Mouse (Mus musculus) forebrain, embryonic 10.5 days (tissue): ENCODE measurements around the gene Hpca. TPM values are rescaled to one million over a fixed set of nuclear protein-coding genes. Genes with fewer than 3 reads are reported as not detected.

Experiments
- DNase-seq: peaks from one replicate; pipeline ENCODE4 v3.0.0-alpha.2; 2017; ENCODE audit warnings: low spot score; ENCODE audit errors: extremely low spot score
- H3K27ac ChIP-seq: fragments of 300-500 bp; sonication (generic); 2 replicates; pipeline ENCODE4 v1.5.1; 2016; ENCODE audit warnings: mild to moderate bottlenecking
- H3K27me3 ChIP-seq: fragments of 300-500 bp; sonication (generic); 2 replicates; pipeline ENCODE4 v1.6.1; 2016; ENCODE audit warnings: mild to moderate bottlenecking; ENCODE audit not compliant: poor library complexity, severe bottlenecking
- H3K36me3 ChIP-seq: fragments of 300-500 bp; sonication (generic); replicated peaks from 2 replicates; pipeline ENCODE4 v1.6.1; 2016; ENCODE audit warnings: mild to moderate bottlenecking, moderate library complexity
- H3K4me1 ChIP-seq: fragments of 300-500 bp; sonication (generic); 2 replicates; pipeline ENCODE4 v1.6.1; 2016
- H3K4me3 ChIP-seq: fragments of 300-500 bp; sonication (generic); 2 replicates; pipeline ENCODE4 v1.5.1; 2016; ENCODE audit warnings: mild to moderate bottlenecking, moderate library complexity
- H3K9me3 ChIP-seq: fragments of 300-500 bp; sonication (generic); 2 replicates; pipeline ENCODE4 v1.6.1; 2016; ENCODE audit warnings: mild to moderate bottlenecking, moderate library complexity
- WGBS: fragments of 180-500 bp; shearing (Covaris S2); methylation state at CpG from one replicate; pipeline ENCODE4 v1.1.7; 2016; 5-methylcytosine and 5-hydroxymethylcytosine counted together
- polyA plus RNA-seq: library from polyadenylated mRNA; unstranded; fragments of >200 nt; fragmentation: Nextera tagmentation; extraction: Ambion mirVana; gene quantifications from 2 replicates; pipeline ENCODE4 v1.2.1, GENCODE M21; 2016

The Hpca gene
- polyA plus RNA-seq, 1 experiment from 2014 or later: 0.43 TPM

DNA sequence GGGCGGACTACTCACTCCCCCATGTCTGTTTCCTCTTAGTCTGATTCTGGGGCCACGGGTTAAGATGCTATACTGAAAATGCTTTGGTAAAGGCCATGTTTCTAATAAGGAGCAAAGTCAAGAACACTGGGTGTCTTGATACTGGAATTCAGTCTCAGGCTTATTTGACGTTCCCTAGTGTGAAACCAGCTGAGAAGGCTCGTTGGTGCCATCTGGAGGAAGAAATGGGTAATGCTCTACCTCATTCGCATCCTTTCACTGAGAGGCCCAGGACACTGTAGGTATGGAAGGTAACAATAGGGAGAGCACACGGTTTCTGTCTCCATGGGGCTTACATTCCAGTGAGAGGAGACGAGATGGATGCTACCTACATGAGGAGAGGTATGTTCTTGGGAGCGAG, 35.8 kb downstream of the Hpca start:
- WGBS: 27% methylated on average over 8 of the region's 8 CpGs

DNA sequence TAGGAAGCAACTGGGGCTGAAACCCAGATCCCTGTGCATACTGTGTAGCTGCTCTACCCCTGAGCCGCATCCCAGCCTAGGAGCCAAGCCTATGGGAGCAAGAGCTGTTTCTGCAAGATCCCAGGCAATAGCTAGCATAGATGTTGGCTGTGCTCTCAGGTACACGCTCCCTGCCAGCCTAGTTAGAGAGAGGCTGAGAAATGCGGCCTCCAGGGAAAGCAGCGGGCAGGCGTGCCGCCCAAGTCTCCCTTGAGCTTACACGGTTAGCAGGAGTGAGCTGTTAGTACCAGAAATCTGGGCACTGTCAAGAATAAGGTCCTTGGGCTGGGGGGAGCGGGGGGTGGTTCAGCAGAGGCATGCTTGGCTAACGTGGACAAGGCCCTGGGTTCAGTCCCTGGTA, 36.9 kb downstream of the Hpca start:
- 94% methylated on average over 9 of the region's 9 CpGs for WGBS
- Histone ChIP-seq H3K27me3 (no peaks in the 10 kb centered on the region), H3K27ac (no peak overlapping the region), H3K4me1 (peaks cover 3% of the 10 kb centered on the region; the same call in 1 of the 2 replicates), H3K36me3 (peaks cover 37% of the 10 kb centered on the region), H3K9me3 (no peaks in the 10 kb centered on the region), H3K4me3 (no peak overlapping the region)
- no peak for DNase-seq

More for the DNA sequence above, 35.8 kb downstream of the Hpca start:
- Histone ChIP-seq H3K36me3 (peaks cover 26% of the 10 kb centered on the region), H3K4me1 (peaks cover 3% of the 10 kb centered on the region; the same call in 1 of the 2 replicates), H3K9me3 (no peaks in the 10 kb centered on the region), H3K27me3 (no peaks in the 10 kb centered on the region), H3K27ac (no peak overlapping the region), H3K4me3 (no peak overlapping the region)
- peak; percentile 66 for DNase-seq

DNA sequence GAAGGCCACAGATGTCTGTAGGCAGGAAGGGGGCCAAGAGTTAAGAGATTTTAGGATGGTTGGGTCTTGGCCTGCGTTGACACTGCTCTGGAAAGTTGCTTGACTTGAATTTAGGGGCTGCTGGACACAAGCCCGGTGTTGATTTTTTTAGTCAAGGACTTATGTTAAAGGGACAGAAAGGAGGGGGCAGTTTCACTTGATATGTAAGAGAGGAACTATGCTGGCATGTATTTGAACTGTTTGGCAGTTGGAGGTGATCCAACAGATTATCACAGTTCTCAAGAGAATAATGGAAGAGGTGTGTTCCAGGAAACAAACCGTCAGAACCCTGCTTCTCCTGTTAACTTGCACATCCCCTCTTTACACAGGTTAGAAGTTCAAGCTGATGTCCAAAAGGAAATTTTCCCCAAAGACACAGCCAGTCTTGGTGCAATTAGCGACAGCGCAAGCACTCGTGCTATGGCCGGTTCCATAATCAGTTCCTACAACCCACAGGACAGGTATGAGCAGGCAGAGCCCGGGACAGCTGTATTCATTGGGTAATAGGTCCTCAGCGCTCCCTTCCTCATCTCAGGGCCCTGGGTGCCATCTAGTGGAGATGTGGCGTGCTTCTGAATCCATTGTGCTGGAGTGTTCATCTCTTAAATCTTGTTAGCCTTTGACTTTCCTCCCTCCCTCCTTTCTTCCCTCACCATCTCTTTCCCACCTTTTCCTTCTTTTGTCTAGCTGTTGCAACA, 39.3 kb downstream of the Hpca start:
- Histone ChIP-seq H3K4me1 (no peaks in the 10 kb centered on the region), H3K27me3 (no peaks in the 10 kb centered on the region), H3K4me3 (no peak overlapping the region), H3K36me3 (peaks cover 60% of the 10 kb centered on the region), H3K27ac (no peak overlapping the region), H3K9me3 (peaks cover 4% of the 10 kb centered on the region; the same call in 1 of the 2 replicates)
- DNase-seq: peak; percentile 64
- WGBS: 54% methylated on average over 10 of the region's 10 CpGs

DNA sequence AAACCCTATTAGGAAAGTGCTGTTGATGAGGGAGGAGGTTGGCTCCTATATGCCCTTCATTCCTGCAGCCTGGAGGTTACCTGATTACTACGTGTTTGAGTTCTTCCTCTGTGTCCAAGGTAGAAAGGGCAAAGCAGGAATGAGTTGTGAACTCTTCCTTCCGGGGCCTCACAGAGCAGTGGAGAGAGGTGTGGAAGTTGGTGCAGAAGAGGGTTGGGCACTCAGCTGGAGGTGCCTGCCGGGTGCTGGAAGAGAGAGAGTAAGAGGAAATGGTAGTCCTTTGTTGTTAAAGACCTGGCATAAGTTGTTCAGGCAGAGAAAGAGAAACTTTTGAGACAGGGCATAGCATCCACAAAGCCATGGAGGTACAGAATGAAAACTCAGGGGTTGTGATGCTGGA, 39.9 kb downstream of the Hpca start:
- peaks cover 66% of the 10 kb centered on the region for H3K36me3 ChIP-seq
- 90% methylated on average over 3 of the region's 3 CpGs for WGBS
- no peak overlapping the region for H3K4me3 ChIP-seq
- no peak overlapping the region for H3K27ac ChIP-seq
- H3K27me3 ChIP-seq: no peaks in the 10 kb centered on the region
- no peaks in the 10 kb centered on the region for H3K4me1 ChIP-seq
- peaks cover 4% of the 10 kb centered on the region; the same call in 1 of the 2 replicates for H3K9me3 ChIP-seq
- no peak for DNase-seq

DNA sequence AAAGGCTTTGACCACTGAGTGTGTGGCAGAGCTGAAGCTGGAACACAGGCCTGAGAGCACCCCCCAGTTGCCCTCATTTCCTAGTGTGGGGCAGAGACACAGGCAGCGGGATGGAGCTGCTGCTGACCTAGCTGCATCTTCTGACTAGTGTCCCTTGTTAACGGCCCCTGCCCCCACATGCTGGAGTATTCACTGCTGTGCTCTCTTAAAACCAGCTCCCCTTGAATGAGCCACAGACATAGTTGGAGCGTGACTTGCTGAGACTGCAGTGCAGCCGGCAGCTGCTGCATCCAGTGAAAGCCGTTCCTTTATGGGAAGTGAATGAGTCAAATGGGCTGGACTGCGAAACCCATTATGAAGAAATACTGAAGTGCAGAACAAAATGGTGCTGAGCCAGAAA, 40.3 kb downstream of the Hpca start:
- Histone ChIP-seq H3K27ac (no peak overlapping the region), H3K9me3 (peaks cover 4% of the 10 kb centered on the region; the same call in 1 of the 2 replicates), H3K4me1 (no peaks in the 10 kb centered on the region), H3K36me3 (peaks cover 70% of the 10 kb centered on the region), H3K4me3 (no peak overlapping the region), H3K27me3 (no peaks in the 10 kb centered on the region)
- WGBS: 92% methylated on average over 6 of the region's 6 CpGs
- DNase-seq: no peak

DNA sequence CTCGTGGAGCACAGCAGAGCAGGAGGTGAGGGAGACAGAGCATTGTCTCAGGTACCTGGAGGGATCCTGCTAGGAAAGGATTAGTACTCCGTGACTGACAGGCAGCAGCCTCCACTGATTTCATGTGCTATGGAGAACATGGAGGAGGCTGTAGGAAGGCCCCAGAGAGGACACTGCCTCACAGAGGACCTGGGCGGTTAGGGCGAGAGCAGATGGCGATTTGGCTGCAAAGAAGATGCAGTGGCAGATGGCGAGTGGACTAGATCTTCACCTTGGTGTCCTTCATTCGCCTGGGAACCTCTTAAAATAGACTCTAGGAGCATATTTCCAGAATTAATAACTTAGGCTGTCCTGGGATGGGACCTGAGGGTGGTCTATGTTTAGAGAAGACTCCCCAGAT, 40.8 kb downstream of the Hpca start:
- H3K27me3 ChIP-seq: no peaks in the 10 kb centered on the region
- peaks cover 4% of the 10 kb centered on the region; the same call in 1 of the 2 replicates for H3K9me3 ChIP-seq
- no peak for DNase-seq
- H3K36me3 ChIP-seq: peaks cover 75% of the 10 kb centered on the region
- 87% methylated on average over 7 of the region's 7 CpGs for WGBS
- H3K4me3 ChIP-seq: no peak overlapping the region
- H3K4me1 ChIP-seq: no peaks in the 10 kb centered on the region
- H3K27ac ChIP-seq: no peak overlapping the region

DNA sequence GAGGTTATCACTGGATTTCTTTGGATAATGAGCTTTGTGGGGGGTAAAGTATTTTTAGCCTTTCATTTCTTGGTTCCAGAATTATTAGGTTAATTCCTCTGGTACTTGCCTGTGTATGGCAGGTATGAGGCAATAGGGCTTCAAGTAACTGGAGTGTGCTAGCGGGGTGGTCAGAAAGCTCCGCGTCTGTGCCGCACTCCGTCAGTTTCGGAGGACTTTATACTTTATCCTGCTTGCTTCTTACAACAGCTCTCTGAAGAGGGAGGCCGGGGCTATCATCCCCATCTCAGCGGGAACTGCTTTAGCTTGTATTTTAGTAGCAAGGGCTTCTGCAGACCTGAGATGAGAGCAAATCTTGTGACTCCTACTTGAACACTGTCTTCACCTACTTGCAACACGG, 42.7 kb downstream of the Hpca start:
- Histone ChIP-seq H3K27ac (no peak overlapping the region), H3K9me3 (peaks cover 4% of the 10 kb centered on the region; the same call in 1 of the 2 replicates), H3K4me3 (no peak overlapping the region), H3K4me1 (no peaks in the 10 kb centered on the region), H3K36me3 (peaks cover 87% of the 10 kb centered on the region), H3K27me3 (no peaks in the 10 kb centered on the region)
- 96% methylated on average over 9 of the region's 9 CpGs for WGBS
- DNase-seq: no peak

DNA sequence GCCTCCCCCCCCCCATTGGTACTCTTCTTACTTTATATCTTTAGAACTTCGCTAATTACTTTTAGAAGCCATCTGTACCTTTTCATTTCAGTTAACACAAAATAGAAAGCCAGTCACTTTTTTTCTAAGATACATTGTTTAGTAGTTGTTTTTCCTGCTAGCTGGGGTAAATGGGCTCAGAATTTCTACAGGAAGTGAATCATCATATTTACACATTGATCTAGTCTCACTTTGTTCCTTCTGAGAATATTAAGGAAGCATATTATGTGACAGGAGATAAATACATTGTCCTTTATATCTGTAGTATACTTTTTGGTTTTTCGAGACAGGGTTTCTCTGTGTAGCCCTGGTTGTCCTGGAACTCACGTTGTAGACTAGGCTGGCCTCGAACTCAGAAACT, 53.0 kb downstream of the Hpca start:
- Histone ChIP-seq H3K9me3 (no peaks in the 10 kb centered on the region), H3K4me1 (no peaks in the 10 kb centered on the region), H3K27me3 (no peaks in the 10 kb centered on the region), H3K4me3 (no peak overlapping the region), H3K36me3 (peaks cover 6% of the 10 kb centered on the region), H3K27ac (no peak overlapping the region)
- no peak for DNase-seq
- WGBS: 96% methylated on average over 4 of the region's 4 CpGs

DNA sequence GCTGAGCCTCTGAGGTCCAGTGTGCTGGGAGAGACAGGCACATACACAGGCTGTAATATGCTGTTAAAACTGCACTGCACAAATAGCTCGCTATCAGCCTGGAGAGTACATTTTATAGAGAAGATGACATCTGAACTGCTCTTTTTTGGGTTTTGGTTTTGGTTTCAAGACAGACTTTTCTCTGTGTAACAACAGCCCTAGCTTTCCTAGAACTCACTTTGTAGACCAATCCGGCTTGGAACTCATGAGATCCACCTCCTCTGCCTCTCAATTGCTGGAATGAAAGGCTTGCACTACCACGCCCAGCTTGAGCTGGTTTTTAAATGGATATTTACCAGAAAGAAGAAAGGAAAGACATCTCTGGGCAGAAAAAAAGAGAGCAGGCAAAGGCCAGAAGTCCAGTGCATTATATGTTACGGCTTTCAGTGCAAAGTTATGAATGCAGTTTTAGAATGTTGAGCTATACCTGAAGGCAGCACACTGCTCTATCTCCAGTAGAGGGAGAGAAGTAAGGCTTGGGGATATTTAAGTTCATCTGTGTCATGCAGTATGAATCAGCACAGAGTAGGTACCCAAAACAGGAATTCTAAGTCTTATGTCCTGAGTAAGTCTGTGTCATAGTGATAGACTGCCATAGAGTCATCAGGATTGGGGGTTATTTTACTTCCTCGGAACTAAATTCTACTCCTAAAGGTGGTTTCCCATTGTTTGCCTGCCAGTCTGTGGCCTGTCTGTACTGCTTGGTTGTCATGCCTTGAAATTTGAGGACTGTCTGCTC, 54.0 kb downstream of the Hpca start:
- Histone ChIP-seq H3K4me3 (no peak overlapping the region), H3K27ac (no peak overlapping the region), H3K27me3 (no peaks in the 10 kb centered on the region), H3K36me3 (no peaks in the 10 kb centered on the region), H3K9me3 (no peaks in the 10 kb centered on the region), H3K4me1 (no peaks in the 10 kb centered on the region)
- WGBS: 89% methylated on average over 5 of the region's 5 CpGs
- no peak for DNase-seq

DNA sequence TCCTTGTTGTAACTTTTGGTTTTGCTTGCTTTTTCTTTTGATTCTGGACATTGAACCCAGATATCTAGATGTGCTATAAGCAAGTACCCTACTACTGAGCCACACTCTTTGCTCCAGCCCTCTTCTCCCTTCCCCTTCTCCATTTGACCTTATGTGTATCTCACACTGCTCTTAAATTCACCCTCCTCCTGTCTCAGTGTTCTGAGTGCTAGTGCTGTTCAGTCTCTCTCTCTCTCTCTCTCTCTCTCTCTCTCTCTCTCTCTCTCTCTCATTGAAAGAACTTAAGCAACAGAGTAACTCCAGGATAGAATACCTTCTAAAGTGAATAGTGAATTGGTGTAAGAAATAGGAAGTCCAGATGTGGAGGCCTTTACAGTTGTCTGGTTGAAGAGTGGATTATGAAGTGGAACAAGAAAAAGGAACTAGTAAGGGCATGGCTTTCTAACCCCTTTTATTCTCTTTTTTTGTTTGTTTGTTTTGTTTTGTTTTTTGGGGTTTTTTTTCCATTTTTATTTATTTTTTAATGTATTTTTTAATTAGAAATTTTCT, 56.1 kb downstream of the Hpca start:
- DNase-seq: no peak
- H3K27me3 ChIP-seq: no peaks in the 10 kb centered on the region
- no peak overlapping the region for H3K4me3 ChIP-seq
- no peaks in the 10 kb centered on the region for H3K9me3 ChIP-seq
- no peaks in the 10 kb centered on the region for H3K4me1 ChIP-seq
- no peak overlapping the region for H3K27ac ChIP-seq
- H3K36me3 ChIP-seq: no peaks in the 10 kb centered on the region

DNA sequence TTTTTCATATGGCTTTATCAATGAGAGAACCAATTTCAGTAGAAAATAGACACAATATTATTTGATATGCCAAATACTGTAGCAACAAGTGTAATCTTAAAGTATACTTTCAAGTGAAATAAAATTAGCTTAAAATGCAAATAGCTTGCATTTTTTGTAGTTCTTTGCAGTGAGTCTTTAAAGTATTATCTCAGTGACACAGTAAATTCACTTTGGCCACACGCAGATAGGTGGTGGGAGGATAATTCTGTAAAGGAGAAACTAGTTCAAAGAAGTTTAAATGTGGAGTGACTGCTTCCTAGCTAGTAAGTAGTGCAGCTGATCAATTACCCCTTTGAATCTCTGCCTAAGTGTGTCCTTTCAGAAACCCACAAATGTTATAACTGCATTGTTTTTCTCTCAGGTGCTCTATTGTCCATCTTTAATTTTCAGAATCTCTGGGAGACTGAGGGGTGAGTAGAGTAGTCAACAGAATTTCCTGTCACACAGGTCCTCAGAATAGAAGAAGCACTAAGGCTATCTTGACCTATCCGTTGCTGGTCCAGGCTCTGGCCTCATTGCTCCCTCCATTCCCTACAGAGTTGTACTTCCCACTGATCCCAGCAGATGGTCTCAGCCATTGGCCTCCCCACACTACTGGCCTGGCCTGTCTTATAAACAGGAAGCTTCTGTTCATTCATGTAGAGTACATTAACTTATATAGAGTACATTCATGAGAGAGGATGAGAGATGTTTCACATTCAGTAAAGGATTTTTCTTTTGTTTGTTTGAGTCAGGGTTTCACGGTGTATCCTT, 59.4 kb downstream of the Hpca start:
- Histone ChIP-seq H3K27ac (no peak overlapping the region), H3K27me3 (no peaks in the 10 kb centered on the region), H3K4me3 (no peak overlapping the region), H3K9me3 (no peaks in the 10 kb centered on the region), H3K36me3 (no peaks in the 10 kb centered on the region), H3K4me1 (peaks cover 23% of the 10 kb centered on the region)
- DNase-seq: no peak
- 89% methylated on average over 3 of the region's 3 CpGs for WGBS
